Mouse (Mus musculus): ENCODE results near the gene Slc22a7.

GRCm38 (mm10) chr17:46426496-46426895, 11.8 kb downstream of the Slc22a7 start:
- TF ChIP-seq CTCF (IDR thresholded peaks at IDR 0.05; ENCODE audit: low read depth, low read length) (no peak), TAL1 (conservative IDR thresholded peaks at IDR 0.05; ENCODE audit: low read depth, low read length) (no peak), GATA1 (IDR thresholded peaks at IDR 0.05; ENCODE audit: borderline replicate concordance, low read length) (no peak), GATA2 (IDR thresholded peaks at IDR 0.05; ENCODE audit: borderline replicate concordance, low read depth, low read length) (no peak)
